Mouse (Mus musculus) A20 (cell line): ENCODE data around the gene Tet1.
"Not testable (repeated sequence)": the region's sequence is repeated elsewhere in the genome, so short reads cannot be mapped to it uniquely, and the experiment has no call there.

ENCODE experiments used
- DNase-seq: peaks from one replicate; pipeline ENCODE4 v3.0.0-alpha.2; 2011; ENCODE audit warnings: low read depth, low spot score

The Tet1 gene

GRCm38 (mm10) chr10:62908896-62909295, at the start of gene Tet1:
Gene Tet1, minus strand, starts transcription at chr10:62908996.
- not testable (repeated sequence) for DNase-seq

GRCm38 (mm10) chr10:62948551-62948950, 39.8 kb upstream of the Tet1 start:
- peak; percentile 32 for DNase-seq

GRCm38 (mm10) chr10:62946738-62947471, 38.1 kb upstream of the Tet1 start, which contains the start of gene Dna2:
Gene Dna2, plus strand, starts transcription at chr10:62947026.
- DNase-seq: peak; percentile 90

GRCm38 (mm10) chr10:62944975-62945580, 36.3 kb upstream of the Tet1 start:
- peak; percentile 66 for DNase-seq

- DNase-seq: peak; percentile 29
Observed at GRCm38 (mm10) chr10:62932381-62932780, 23.6 kb upstream of the Tet1 start.

GRCm38 (mm10) chr10:62924096-62924635, 15.4 kb upstream of the Tet1 start:
- DNase-seq: no peak

- no peak for DNase-seq
Observed at GRCm38 (mm10) chr10:62920766-62921156, 12.0 kb upstream of the Tet1 start.

GRCm38 (mm10) chr10:62919925-62920765, 11.3 kb upstream of the Tet1 start, which contains the start of gene Slc25a16:
Gene Slc25a16, plus strand, starts transcription at chr10:62920633.
- peak; percentile 95 for DNase-seq

- no peak for DNase-seq
Observed at GRCm38 (mm10) chr10:62918985-62919384, 10.2 kb upstream of the Tet1 start.

- DNase-seq: no peak
Observed at GRCm38 (mm10) chr10:62911120-62911519, 2.3 kb upstream of the Tet1 start.

GRCm38 (mm10) chr10:62906336-62906735, 2.5 kb downstream of the Tet1 start:
- DNase-seq: no peak

- no peak for DNase-seq
Observed at GRCm38 (mm10) chr10:62902829-62903228, 6.0 kb downstream of the Tet1 start.

GRCm38 (mm10) chr10:62901826-62902225, 7.0 kb downstream of the Tet1 start:
- DNase-seq: no peak

- no peak for DNase-seq
Observed at GRCm38 (mm10) chr10:62900144-62900543, 8.7 kb downstream of the Tet1 start.

GRCm38 (mm10) chr10:62898061-62898460, 10.7 kb downstream of the Tet1 start:
- no peak for DNase-seq

- no peak for DNase-seq
Observed at GRCm38 (mm10) chr10:62897437-62897836, 11.4 kb downstream of the Tet1 start.

- no peak for DNase-seq
Observed at GRCm38 (mm10) chr10:62896774-62897173, 12.0 kb downstream of the Tet1 start.

GRCm38 (mm10) chr10:62896035-62896434, 12.8 kb downstream of the Tet1 start:
- no peak for DNase-seq

GRCm38 (mm10) chr10:62895386-62895785, 13.4 kb downstream of the Tet1 start:
- no peak for DNase-seq

GRCm38 (mm10) chr10:62894447-62894846, 14.3 kb downstream of the Tet1 start:
- DNase-seq: no peak

GRCm38 (mm10) chr10:62893356-62893884, 15.4 kb downstream of the Tet1 start:
- DNase-seq: no peak
